Mouse (Mus musculus): Measurements from ENCODE around the gene Pink1.

- TF ChIP-seq CTCF (IDR thresholded peaks at IDR 0.05; ENCODE audit: insufficient read depth, low read length): no peak
- no peak for TF ChIP-seq POLR2A (IDR thresholded peaks at IDR 0.05; ENCODE audit: borderline replicate concordance, extremely low read depth, low read depth, low read length)
Measured at GRCm38 (mm10) chr4:138331647-138332046, 5.5 kb upstream of the Pink1 start.

Data from lung, adult 2 months (tissue).